ENCODE assay signal across 8 mouse cellular contexts in genomic region chr11:45884029-45884428, GRCm38 (mm10). TPM values are rescaled to one million over a fixed set of nuclear protein-coding genes. Genes with fewer than 3 reads are reported as not detected.
DNase-seq lines count a peak whose midpoint lies in the region; ATAC-seq and TF ChIP-seq lines count a peak whose summit lies in the region.

No protein-coding gene starts in this region.

- WGBS in liver, adult 2 months: 26% methylated on average over 4 of the region's 4 CpGs
- 68% methylated on average over 4 of the region's 4 CpGs for WGBS in liver, embryonic 11.5 days

- no peaks in the 10 kb centered on the region for H3K27me3 ChIP-seq in liver, adult 2 months (ENCODE audit: control insufficient read depth, insufficient read depth, low read length)
- H3K27me3 ChIP-seq in liver, embryonic 11.5 days (replicated peaks; ENCODE audit: control insufficient read depth, insufficient read depth, low read length): no peaks in the 10 kb centered on the region

- no peaks in the 10 kb centered on the region for H3K9me3 ChIP-seq in liver, embryonic 11.5 days (ENCODE audit: control insufficient read depth, low read length)

- no peak for ATAC-seq in liver, embryonic 11.5 days (replicated peaks; ENCODE audit: low FRiP score)
- peak; percentile 76 for ATAC-seq in megakaryocyte progenitor cell, adult 5-6 weeks (replicated peaks; ENCODE audit: poor library complexity)

- H3K79me2 ChIP-seq in liver, adult 2 months (ENCODE audit: control insufficient read depth, insufficient read depth, low read length): peaks cover 14% of the 10 kb centered on the region; the same call in 1 of the 2 replicates

- peak; percentile 61 for DNase-seq in embryo, embryonic 10 days (ENCODE audit: low spot score)
- DNase-seq in embryo, embryonic 9.5 days (ENCODE audit: extremely low spot score): no peak
- DNase-seq in liver, adult 2 months (ENCODE audit: extremely low read depth, low read depth, low spot score): peak; percentile 65
- DNase-seq in liver, embryonic 11.5 days (ENCODE audit: low spot score): no peak
- DNase-seq in c-Kit-positive CD71-positive TER-119-negative erythroid progenitor cells, embryonic 14.5 days (ENCODE audit: low read depth): peak; percentile 40
- DNase-seq in urinary bladder, adult 2 months (ENCODE audit: low spot score): no peak
- DNase-seq in spleen, postnatal 10 days (ENCODE audit: low spot score in 2 of 2): no peak

- H3K9ac ChIP-seq in liver, adult 2 months (ENCODE audit: low read depth, low read length): no peak overlapping the region
- no peak overlapping the region for H3K9ac ChIP-seq in liver, embryonic 11.5 days (ENCODE audit: low read depth, low read length)

- peak; percentile 53 for TF ChIP-seq CTCF in liver, adult 2 months (IDR thresholded peaks at IDR 0.05; ENCODE audit: low read depth, low read length)

- peaks cover 21% of the 10 kb centered on the region for H3K36me3 ChIP-seq in liver, adult 2 months (ENCODE audit: control insufficient read depth, insufficient read depth, low read length)
- H3K36me3 ChIP-seq in liver, embryonic 11.5 days (ENCODE audit: control insufficient read depth, insufficient read depth, low read length): peaks cover 20% of the 10 kb centered on the region

- peaks cover 36% of the 10 kb centered on the region for H3K4me1 ChIP-seq in liver, adult 2 months (ENCODE audit: control insufficient read depth, insufficient read depth, low read length)
- H3K4me1 ChIP-seq in liver, embryonic 11.5 days (replicated peaks; ENCODE audit: control insufficient read depth, insufficient read depth, low read length): peaks cover 10% of the 10 kb centered on the region

- TF ChIP-seq POLR2A in liver, adult 2 months (IDR thresholded peaks at IDR 0.05; ENCODE audit: extremely low read depth, insufficient read depth, low read length): no peak

- no peak overlapping the region for H3K27ac ChIP-seq in liver, adult 2 months (replicated peaks; ENCODE audit: insufficient read depth, low read depth, low read length)
- no peak overlapping the region for H3K27ac ChIP-seq in liver, embryonic 11.5 days (ENCODE audit: low read depth, low read length)

- no peak overlapping the region for H3K4me2 ChIP-seq in liver, embryonic 11.5 days

- H3K4me3 ChIP-seq in liver, adult 2 months (ENCODE audit: insufficient read depth, low read depth, low read length): no peak overlapping the region
- H3K4me3 ChIP-seq in liver, embryonic 11.5 days (ENCODE audit: low read depth, low read length): no peak overlapping the region

RNA-seq across cellular contexts. Expression of gene Clint1, which starts 32.2 kb away (rescaled TPM):
- 22.5 and 26.0 TPM in 2 replicates for total RNA-seq in liver, adult 2 months (2014; rRNA removed)
- 27.2 and 30.7 TPM in 2 replicates for polyA plus RNA-seq in liver, adult 2 months (2012; rRNA removed)
- polyA plus RNA-seq in liver, embryonic 11.5 days (2014; fragmentation: Nextera tagmentation; extraction: Ambion mirVana): 102 and 113 TPM in 2 replicates
- total RNA-seq in megakaryocyte progenitor cell, adult 5-6 weeks (2015): 130 and 133 TPM in 2 replicates
- total RNA-seq in megakaryocyte progenitor cell, adult 5-6 weeks (2017): 133 and 160 TPM in 2 replicates
- polyA plus RNA-seq in urinary bladder, adult 2 months (2012; rRNA removed): 72.0 and 74.3 TPM in 2 replicates

Comparison
In these comparisons a context has a peak if more than half of its experiments do, and no peak if none do; other contexts are left out.
1. DNase-seq: peak in embryo, embryonic 10 days (single experiment), liver, adult 2 months (single experiment) and c-Kit-positive CD71-positive TER-119-negative erythroid progenitor cells, embryonic 14.5 days (single experiment); none in embryo, embryonic 9.5 days (single experiment), liver, embryonic 11.5 days (single experiment), urinary bladder, adult 2 months (single experiment) and spleen, postnatal 10 days (0 of 2).